Mouse (Mus musculus) G1E (cell line): Measurements from ENCODE around the gene Tmc7.

Experiments used
- CTCF ChIP-seq: IDR thresholded peaks from 2 replicates; pipeline ENCODE4 v1.5.1; 2012; ENCODE audit warnings: low read depth, low read length, inconsistent platforms, mixed read lengths
- GATA1 ChIP-seq: IDR thresholded peaks from 2 replicates; pipeline ENCODE4 v1.6.1; 2012; ENCODE audit warnings: borderline replicate concordance, low read length, inconsistent platforms, mixed read lengths
- GATA2 ChIP-seq: IDR thresholded peaks from 2 replicates; pipeline ENCODE4 v1.6.1; 2012; ENCODE audit warnings: low read depth, low read length, inconsistent platforms, borderline replicate concordance
- POLR2AphosphoS5 ChIP-seq: IDR thresholded peaks from 2 replicates; pipeline ENCODE4 v1.6.1; 2012; ENCODE audit warnings: low read depth, low read length, inconsistent platforms; ENCODE audit not compliant: insufficient replicate concordance

GRCm38 (mm10) chr7:118633951-118634350 is 49.4 kb upstream of the Tmc7 start:
- TF ChIP-seq CTCF (no peak), GATA1 (no peak), POLR2AphosphoS5 (no peak), GATA2 (no peak)
